Mouse (Mus musculus) cerebellum, adult 2 months (tissue): ENCODE measurements around the gene Uqcr10. TPM values are rescaled to one million over a fixed set of nuclear protein-coding genes. Genes with fewer than 3 reads are reported as not detected.

ENCODE experiments used
- DNase-seq, 2 experiments: peaks; one replicate each; pipeline ENCODE4 v3.0.0; 2021
- H3K27ac ChIP-seq: fragments of 200-500 bp; 2 replicates; pipeline ENCODE4 v1.5.1; 2012; ENCODE audit warnings: low read length, control low read depth, inconsistent platforms; ENCODE audit not compliant: insufficient read depth
- H3K27me3 ChIP-seq: fragments of 200-500 bp; 2 replicates; pipeline ENCODE4 v1.6.1; 2012; ENCODE audit warnings: inconsistent platforms, mild to moderate bottlenecking, low read length, moderate library complexity; ENCODE audit not compliant: control insufficient read depth, insufficient read depth
- H3K4me1 ChIP-seq: fragments of 200-500 bp; 2 replicates; pipeline ENCODE4 v1.6.1; 2011; ENCODE audit warnings: low read length; ENCODE audit not compliant: control insufficient read depth, insufficient read depth
- H3K4me3 ChIP-seq: fragments of 200-500 bp; replicated peaks from 2 replicates; pipeline ENCODE3; 2011; ENCODE audit warnings: mild to moderate bottlenecking, low read depth, low read length, control low read depth; ENCODE audit not compliant: insufficient read depth
- CTCF ChIP-seq: fragments of 200-500 bp; IDR thresholded peaks from 2 replicates; pipeline ENCODE4 v1.5.1; 2011; ENCODE audit warnings: low read depth, mild to moderate bottlenecking, control low read depth, low read length, moderate library complexity, borderline replicate concordance; ENCODE audit not compliant: insufficient read depth
- POLR2A ChIP-seq: fragments of 200-500 bp; IDR thresholded peaks from 2 replicates; pipeline ENCODE4 v1.6.1; 2011; ENCODE audit warnings: low read length, control low read depth, borderline replicate concordance; ENCODE audit not compliant: insufficient read depth
- WGBS: fragments of 180-500 bp; shearing (Covaris S2); methylation state at CpG from one replicate; pipeline ENCODE4 v1.1.7; 2018; 5-methylcytosine and 5-hydroxymethylcytosine counted together
- polyA plus RNA-seq: library from polyadenylated mRNA; depleted of rRNA; stranded (reverse); fragments of >200 nt; gene quantifications from 2 replicates; pipeline ENCODE4 v1.2.3, GENCODE M21; 2012; rRNA removed

Gene Uqcr10
- polyA plus RNA-seq, 1 experiment, result 1,338 TPM

- 82% methylated on average over 4 of the region's 4 CpGs for WGBS
- no peak overlapping the region for H3K27ac ChIP-seq
- no peaks in the 10 kb centered on the region for H3K4me1 ChIP-seq
- DNase-seq, result no peak
- TF ChIP-seq POLR2A, result no peak
- TF ChIP-seq CTCF, result no peak
- no peak overlapping the region for H3K4me3 ChIP-seq
- H3K27me3 ChIP-seq, result no peaks in the 10 kb centered on the region
Measured at GRCm38 (mm10) chr11:4671736-4672135, 32.4 kb downstream of the Uqcr10 start.

GRCm38 (mm10) chr11:4662496-4662878, 41.7 kb downstream of the Uqcr10 start:
- WGBS, result 38% methylated on average over 11 of the region's 11 CpGs
- no peak for TF ChIP-seq CTCF
- no peak for TF ChIP-seq POLR2A
- no peak for DNase-seq
- Histone ChIP-seq H3K4me3 (no peak overlapping the region), H3K27me3 (no peaks in the 10 kb centered on the region), H3K4me1 (no peaks in the 10 kb centered on the region), H3K27ac (no peak overlapping the region)

- WGBS, result 28% methylated on average over 10 of the region's 10 CpGs
- peak; percentile 56 to 82 for DNase-seq
- H3K27me3 ChIP-seq, result no peaks in the 10 kb centered on the region
- H3K4me1 ChIP-seq, result no peaks in the 10 kb centered on the region
- no peak overlapping the region for H3K4me3 ChIP-seq
- H3K27ac ChIP-seq, result no peak overlapping the region
- TF ChIP-seq CTCF, result no peak
- TF ChIP-seq POLR2A, result no peak
Measured at GRCm38 (mm10) chr11:4661871-4662495, 42.2 kb downstream of the Uqcr10 start.

- 86% methylated on average over 4 of the region's 4 CpGs for WGBS
- Histone ChIP-seq H3K27ac (no peak overlapping the region), H3K27me3 (no peaks in the 10 kb centered on the region), H3K4me1 (no peaks in the 10 kb centered on the region), H3K4me3 (no peak overlapping the region)
- TF ChIP-seq CTCF (no peak), POLR2A (no peak)
- no peak for DNase-seq
Measured at GRCm38 (mm10) chr11:4661324-4661723, 42.8 kb downstream of the Uqcr10 start.

- WGBS, result 77% methylated on average over 7 of the region's 7 CpGs
- TF ChIP-seq CTCF, result no peak
- no peak for TF ChIP-seq POLR2A
- no peak for DNase-seq
- H3K27me3 ChIP-seq, result no peaks in the 10 kb centered on the region
- no peaks in the 10 kb centered on the region for H3K4me1 ChIP-seq
- H3K4me3 ChIP-seq, result no peak overlapping the region
- H3K27ac ChIP-seq, result no peak overlapping the region
Measured at GRCm38 (mm10) chr11:4660309-4661025, 43.7 kb downstream of the Uqcr10 start.

- H3K4me3 ChIP-seq, result no peak overlapping the region
- no peaks in the 10 kb centered on the region for H3K4me1 ChIP-seq
- WGBS, result 97% methylated on average over 1 of the region's 1 CpGs
- no peak for TF ChIP-seq CTCF
- TF ChIP-seq POLR2A, result no peak
- H3K27ac ChIP-seq, result no peak overlapping the region
- DNase-seq, result no peak
- no peaks in the 10 kb centered on the region for H3K27me3 ChIP-seq
Measured at GRCm38 (mm10) chr11:4659818-4660217, 44.3 kb downstream of the Uqcr10 start.

Other genes starting within 250 kb of the Uqcr10 start
- gene Mtmr3, start 109.5 kb downstream of the Uqcr10 start, polyA plus RNA-seq, result 44.4 and 44.9 TPM in 2 replicates
- gene Gm11032, start 84.3 kb downstream of the Uqcr10 start, polyA plus RNA-seq, result not detected in 2 replicates
- 14.8 and 16.7 TPM in 2 replicates for gene Ascc2, start 66.6 kb downstream of the Uqcr10 start, polyA plus RNA-seq
- 62.1 and 63.2 TPM in 2 replicates for gene Zmat5, start 336 bp upstream of the Uqcr10 start, polyA plus RNA-seq
- 114 and 129 TPM in 2 replicates for gene Cabp7, start 42.4 kb upstream of the Uqcr10 start, polyA plus RNA-seq
- 50.2 and 52.3 TPM in 2 replicates for gene Nf2, start 145.2 kb upstream of the Uqcr10 start, polyA plus RNA-seq
- gene Nipsnap1, start 169.6 kb upstream of the Uqcr10 start, polyA plus RNA-seq, result 70.4 and 75.9 TPM in 2 replicates
- gene Thoc5, start 191.0 kb upstream of the Uqcr10 start, polyA plus RNA-seq, result 49.6 and 56.8 TPM in 2 replicates
- 197 and 273 TPM in 2 replicates for gene Nefh, start 243.7 kb upstream of the Uqcr10 start, polyA plus RNA-seq